Mouse (Mus musculus) neural tube, embryonic 10.5 days (tissue): ENCODE results near the gene Shank2.
A peak's percentile ranks its signal among the peaks of the same experiment; 100 is the strongest.

ENCODE experiments used
- DNase-seq: peaks from one replicate; pipeline ENCODE4 v3.0.0-alpha.2; 2017; ENCODE audit warnings: low spot score; ENCODE audit errors: extremely low spot score

Shank2 gene

DNA sequence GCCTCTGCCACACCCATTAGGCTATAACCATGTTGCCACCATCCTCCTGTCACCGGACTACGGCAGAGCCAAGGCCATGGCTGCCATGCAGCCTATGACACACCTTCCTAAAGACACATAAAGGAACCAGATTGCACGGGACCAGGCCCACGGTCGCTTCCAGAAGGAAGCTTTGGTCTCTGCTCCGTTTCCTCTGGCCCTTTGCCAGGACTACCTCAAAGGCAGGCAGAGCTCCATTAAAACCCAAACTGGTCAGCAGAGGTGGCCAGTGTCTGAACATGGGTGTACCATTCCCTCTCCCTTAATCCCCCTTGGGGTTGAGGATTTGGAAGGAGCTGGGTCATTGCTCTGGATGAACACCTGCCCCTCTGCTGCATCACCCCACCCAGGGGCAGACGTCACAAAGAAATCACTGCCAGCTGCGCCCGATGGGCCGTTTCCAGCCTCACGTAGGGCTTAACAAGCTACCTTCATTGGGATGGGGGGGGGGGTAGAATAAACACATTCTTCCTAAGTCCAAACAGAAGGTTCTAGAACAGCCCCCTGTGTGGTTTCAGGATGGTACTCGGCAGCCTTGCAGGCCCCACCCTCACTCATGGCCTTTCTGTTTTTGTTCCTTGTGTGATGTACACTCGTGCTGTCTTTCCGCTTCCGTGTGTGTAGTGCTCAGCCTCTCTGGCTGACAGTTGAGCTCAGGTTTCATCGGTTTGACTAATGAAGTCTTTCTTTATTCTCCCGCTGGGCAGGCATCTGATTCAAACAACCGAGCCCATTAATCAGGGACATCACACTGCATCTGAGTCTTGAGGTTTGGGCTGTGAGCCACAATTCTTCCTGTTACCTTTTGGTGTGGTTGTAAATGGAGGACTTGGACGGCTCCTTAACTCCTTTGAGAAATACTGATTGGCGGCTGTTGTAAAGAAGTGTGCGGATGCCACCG lies 410.5 kb downstream of the Shank2 start:
- peak; percentile 23 for DNase-seq

DNA sequence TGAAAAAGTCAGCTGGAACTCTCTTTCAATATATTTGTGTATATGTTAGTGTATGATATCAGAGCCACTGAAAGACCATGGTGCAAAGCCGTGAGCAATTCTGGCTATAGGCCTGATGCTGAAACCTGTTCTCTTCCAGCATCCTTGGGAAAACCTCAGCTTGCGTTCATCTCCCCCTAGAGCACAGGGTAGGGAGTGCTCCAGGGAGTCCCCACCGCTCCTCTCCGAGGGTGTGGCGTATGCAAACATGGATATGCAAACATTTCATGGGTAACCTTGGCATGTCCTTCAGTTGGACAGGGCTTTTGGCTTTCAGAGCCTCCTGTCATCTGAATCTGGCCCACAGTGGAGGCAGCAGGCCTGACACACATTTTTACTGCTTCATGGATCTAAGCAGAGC lies 412.9 kb downstream of the Shank2 start:
- no peak for DNase-seq

DNA sequence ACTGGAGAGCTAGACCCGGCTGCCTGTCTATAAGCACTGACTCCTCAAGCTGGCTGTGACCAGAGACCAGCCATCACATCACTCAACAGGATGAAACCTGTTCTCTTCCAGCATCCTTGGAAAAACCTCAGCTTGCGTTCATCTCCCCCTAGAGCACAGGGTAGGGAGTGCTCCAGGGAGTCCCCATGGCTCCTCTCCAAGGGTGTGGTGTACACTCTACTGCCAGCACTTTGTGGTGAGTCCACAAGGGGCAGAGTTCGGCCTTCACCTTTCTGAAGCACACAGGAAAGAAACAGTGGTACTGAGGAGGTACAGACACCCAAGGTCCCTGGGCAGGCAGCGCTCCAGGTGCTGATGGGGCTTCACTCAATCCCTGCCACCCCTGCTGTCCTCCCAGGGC lies 414.1 kb downstream of the Shank2 start:
- no peak for DNase-seq

- no peak for DNase-seq
Observed at GRCm38 (mm10) chr7:144417234-144417633, 415.5 kb downstream of the Shank2 start.

- peak; percentile 19 for DNase-seq
Observed at GRCm38 (mm10) chr7:144417644-144418343, 416.1 kb downstream of the Shank2 start.

- DNase-seq = no peak
Observed at GRCm38 (mm10) chr7:144420552-144420951, 418.8 kb downstream of the Shank2 start.

GRCm38 (mm10) chr7:144421478-144421877 lies 419.8 kb downstream of the Shank2 start:
- no peak for DNase-seq

- DNase-seq = peak; percentile 68
Observed at GRCm38 (mm10) chr7:144425953-144426352, 424.2 kb downstream of the Shank2 start.

DNA sequence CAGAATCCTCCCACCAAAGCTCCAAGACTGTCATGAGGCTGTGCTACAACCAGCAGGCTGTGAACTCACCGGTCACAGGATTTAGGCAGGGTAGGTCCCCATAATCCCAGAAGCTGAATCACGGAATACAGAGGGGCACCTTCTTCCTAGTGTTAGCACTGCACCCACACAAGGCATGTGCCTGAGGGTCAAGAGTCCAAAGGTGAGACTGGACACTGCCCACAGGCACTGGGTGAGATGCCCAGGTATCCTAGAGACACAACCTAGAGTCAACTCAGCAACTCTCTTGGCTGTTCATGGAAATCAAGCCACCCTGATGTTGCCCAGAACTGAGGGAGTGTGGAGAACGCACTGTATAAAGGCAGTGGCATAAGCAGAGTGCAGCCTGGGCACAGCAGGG lies 424.9 kb downstream of the Shank2 start:
- DNase-seq = no peak

GRCm38 (mm10) chr7:144427460-144427859 lies 425.7 kb downstream of the Shank2 start:
- no peak for DNase-seq

- DNase-seq = no peak
Observed at GRCm38 (mm10) chr7:144432920-144433319, 431.2 kb downstream of the Shank2 start.

- DNase-seq = no peak
Observed at GRCm38 (mm10) chr7:144438811-144439210, 437.1 kb downstream of the Shank2 start.

GRCm38 (mm10) chr7:144441466-144441865 lies 439.7 kb downstream of the Shank2 start:
- DNase-seq = no peak

DNA sequence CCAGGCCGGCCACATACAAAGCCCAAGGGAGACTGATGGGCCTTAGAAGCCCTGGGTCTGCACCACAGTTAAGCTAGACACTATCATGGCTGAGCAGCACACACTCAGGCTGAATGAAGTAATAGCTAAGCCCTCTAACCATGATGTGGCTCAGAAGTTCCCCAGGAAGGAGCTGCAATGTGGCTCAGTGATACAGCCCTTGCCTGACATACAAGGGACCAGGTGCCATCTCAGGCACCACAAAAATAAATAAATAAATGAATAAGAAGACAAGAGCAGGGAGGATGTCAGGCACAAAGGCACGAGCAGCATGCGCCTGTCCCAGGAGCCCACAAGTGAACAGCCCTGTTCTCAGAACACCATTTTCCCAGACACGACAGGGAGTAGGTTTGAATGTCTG lies 440.2 kb downstream of the Shank2 start:
- DNase-seq = no peak

DNA sequence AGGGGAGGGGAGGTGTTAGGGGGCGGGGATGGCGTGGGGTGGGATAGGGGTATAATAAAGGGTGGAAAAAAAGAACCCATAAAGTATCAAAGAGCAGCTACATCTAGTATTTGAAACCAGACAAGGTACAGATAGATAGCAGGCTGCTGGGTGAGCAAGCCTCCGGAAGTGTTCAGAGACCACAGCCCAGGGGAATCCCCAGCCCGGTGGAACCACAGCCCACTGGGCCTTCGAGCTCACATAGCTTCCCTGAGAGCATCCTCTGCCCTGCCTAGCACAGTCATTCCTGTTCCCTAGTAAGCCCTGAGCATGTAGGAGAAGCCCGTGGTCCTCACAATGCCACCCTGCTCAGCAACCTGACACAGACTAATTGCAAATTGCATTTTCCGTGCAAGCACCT lies 443.1 kb downstream of the Shank2 start:
- no peak for DNase-seq

DNA sequence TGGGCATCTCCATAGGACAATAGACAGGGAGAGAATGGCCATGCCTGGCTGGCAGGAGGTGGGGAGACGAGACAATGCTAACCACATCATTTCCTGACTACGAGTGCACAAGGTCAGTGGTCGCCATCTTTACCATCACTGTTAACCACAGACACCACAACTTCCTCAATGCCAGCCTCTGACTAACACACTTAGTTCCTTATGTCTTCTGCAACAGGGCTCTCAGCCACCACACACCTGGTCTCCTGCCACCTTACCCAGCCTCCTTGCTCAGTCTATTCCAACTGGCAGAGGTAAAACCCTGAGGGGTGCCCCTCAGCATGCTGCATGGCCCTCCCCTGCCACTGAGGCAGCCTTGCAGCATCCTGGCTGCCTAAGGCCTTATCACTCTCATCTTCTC lies 445.4 kb downstream of the Shank2 start:
- DNase-seq = no peak

GRCm38 (mm10) chr7:144448186-144448585 lies 446.5 kb downstream of the Shank2 start:
- DNase-seq = no peak

- no peak for DNase-seq
Observed at GRCm38 (mm10) chr7:144449637-144450570, 448.2 kb downstream of the Shank2 start.

DNA sequence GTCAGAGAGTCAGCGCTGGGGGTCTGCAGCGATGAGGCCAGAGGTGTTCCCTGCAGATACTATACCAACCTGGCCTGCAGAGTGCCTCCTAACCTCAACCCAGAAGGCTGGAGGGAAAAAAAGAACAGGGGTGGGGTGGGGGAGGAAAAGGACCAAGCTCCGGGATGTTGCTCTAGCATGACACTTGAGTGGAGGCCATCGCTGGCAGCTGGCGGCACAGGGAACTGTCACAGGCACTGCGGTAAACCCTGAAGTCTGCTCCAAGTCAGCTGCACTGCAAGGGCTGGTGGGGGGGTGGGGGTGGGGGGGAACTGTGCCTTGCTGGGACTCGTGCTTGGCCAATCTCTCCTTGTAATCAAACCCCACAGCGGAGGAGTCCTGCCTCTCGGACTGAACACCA lies 448.9 kb downstream of the Shank2 start:
- DNase-seq = no peak

DNA sequence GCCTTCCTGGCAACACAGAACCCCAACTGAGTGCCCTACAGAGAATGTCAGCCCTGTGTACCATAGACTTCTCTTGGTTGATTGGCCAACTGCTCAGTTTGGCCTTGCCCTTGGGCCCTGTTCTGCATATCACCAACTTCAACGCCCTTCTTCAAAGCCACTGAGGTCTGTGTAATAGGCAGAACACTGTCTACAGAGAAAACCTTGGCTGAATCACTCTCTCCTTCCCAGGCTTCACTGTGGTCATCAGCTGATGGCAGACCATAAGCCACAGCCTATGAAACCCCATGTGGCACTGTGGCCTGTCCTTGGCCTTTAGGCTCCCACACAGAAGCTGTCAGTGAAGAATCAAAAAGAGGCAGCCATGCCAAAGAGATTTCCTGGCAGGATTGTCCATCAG lies 457.2 kb downstream of the Shank2 start:
- DNase-seq = no peak

- no peak for DNase-seq
Observed at GRCm38 (mm10) chr7:144461246-144461902, 459.6 kb downstream of the Shank2 start.
